Mouse (Mus musculus): ENCODE data around the gene Fga.

Gene Fga

GRCm38 (mm10) chr3:83025475-83026301 lies at the start of gene Fga:
Fga (plus strand) TSS chr3:83026076.
- DNase-seq, result no peak

GRCm38 (mm10) chr3:82980818-82981217 lies 45.1 kb upstream of the Fga start:
- peak; percentile 86 for DNase-seq

DNA sequence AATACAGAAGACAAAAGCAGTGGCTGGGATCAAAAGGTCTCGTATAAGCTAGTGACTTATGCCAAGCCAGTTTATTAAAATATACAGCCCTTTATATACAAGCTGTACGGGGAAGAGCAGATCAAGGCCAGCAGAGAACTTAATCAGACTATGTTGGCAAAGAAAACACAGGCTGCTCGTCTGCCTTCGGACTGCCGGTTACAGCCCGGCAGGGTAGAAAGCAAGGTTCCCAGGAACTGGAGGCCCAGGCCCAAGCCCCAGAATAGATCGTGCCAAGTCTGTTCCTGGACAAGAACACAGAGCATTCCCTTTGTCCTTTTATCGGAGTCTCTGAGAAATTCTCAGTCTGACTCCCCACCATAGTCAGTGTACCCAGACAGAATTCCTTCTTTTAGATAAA lies 44.0 kb upstream of the Fga start:
- no peak for DNase-seq

- no peak for DNase-seq
Measured at GRCm38 (mm10) chr3:82984840-82985239, 41.0 kb upstream of the Fga start.

- no peak for DNase-seq
Measured at GRCm38 (mm10) chr3:82991963-82992362, 33.9 kb upstream of the Fga start.

DNA sequence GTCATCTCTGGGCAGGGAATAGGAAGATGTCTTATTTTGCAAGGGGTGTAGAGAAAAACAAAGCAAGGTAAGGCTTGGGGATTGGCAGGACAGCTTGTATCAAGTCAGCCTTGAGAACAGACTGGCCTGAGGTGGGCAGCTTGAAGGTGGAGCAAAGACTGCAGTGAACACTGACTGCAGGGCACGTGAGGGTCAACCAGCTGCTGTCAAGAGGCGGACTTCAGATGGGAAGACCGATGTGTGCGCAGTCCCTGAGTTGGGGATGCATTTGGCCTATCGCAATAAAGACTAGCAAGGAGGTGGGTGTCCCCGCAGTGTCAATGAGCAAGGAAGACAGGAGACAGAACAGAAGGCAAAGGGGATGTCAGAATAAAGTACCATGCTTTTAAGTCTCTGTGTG lies 32.9 kb upstream of the Fga start:
- no peak for DNase-seq

GRCm38 (mm10) chr3:82995368-82995767 lies 30.5 kb upstream of the Fga start:
- peak; percentile 82 for DNase-seq

DNA sequence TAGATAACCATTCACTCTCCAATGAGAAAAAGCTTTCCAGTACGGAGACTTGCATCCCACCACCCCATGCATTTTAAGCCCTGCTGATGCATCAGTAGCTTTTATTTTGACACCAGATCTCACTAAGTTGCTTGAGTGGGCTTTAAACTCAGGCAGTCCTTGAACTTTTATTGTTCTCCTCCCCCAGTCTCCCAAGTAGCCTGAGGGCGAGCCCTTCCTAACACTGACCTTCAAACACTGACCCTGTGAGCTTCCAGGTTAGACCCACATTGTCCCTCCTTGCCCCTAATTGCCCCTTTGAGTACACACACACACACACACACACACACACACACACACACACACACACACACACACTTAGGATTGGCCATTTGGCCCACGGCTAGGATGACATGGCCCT lies 29.2 kb upstream of the Fga start:
- no peak for DNase-seq

DNA sequence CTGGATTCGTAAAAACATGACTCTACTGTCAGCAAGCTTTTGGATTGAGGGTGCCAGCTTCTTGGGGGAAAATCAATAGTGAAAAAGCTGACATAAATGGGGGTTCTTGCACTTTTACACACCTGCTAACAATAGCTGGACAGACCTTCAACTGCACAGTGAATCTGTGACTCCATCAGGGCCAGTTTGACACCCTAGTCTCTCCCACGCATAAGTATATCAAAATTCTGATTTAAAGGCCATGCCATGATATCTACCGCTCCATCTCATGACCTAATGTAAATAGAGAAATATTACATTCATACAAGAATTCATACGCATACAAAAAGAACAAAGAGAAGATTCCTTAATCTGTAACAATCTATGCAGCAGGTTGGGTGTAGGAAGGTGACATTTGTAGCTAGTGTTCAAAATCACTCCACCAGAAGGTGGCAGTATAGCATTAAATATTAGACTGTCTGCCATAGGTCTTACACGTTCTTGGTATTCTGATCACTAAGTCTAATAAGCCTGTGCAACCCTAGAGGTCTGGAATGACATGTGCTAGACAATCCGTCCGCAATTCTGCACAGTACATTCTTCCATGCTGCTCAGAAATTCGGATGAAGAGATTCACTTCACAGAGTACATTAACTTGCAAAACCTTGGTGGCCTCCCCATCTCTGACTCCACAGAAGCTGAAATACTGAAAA lies 27.0 kb upstream of the Fga start:
- DNase-seq, result peak; percentile 71

GRCm38 (mm10) chr3:82999995-83000394 lies 25.9 kb upstream of the Fga start:
- no peak for DNase-seq

DNA sequence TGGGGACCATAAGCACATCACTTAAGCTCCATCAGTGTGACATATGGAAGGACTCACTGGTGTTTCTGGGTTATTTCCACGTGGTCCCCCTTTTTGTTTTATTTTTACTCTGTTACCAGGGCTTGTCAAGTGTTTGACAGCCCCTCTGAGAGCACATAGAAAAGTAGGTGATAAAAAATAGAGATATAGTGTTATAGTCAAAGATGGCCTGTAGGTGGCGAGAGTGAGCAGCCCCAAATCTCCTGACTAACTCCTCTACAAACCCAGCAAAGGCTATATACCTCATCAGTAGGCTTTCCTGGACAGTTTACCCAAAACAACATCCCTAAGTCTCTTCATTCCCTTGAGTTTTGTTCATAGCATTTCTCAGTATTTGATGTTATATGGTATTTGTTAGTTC lies 23.7 kb upstream of the Fga start:
- DNase-seq, result peak; percentile 48

DNA sequence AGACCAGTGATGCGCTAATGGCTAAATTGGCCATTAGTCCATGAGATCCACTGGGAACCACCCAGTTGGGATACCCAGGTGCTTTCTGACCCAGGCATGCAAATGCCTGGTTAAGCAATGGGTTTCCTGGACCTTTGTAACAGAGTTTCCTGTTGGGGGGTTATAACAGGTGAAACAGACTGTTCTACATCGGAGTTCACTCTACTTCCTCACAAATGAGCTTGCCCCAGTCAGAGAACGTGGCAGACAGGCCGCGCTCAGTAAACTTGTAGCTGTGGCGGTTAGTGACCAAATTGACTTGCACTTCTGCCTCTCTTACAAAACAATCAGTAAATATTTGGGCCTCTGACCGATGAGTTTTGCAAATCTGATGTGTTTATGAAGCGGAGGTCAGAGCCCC lies 22.8 kb upstream of the Fga start:
- DNase-seq, result no peak

DNA sequence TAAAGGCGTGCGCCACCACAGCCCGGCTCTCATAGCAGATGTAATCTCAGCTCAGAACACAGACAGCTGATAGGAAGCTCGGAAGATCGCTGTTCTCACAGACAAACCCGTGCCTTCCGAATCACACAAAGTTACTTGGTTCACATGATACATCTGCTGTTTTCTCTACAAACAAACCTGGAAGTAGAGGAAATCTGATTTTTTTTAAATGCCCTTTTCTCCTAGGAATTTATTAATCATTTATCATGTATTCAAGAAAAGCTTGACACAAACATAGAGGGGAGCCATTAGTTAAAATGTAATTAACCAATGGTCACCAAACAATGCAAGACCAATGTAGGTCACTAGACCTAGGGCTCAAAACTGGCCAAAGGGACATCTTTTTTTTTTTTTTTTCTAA lies 21.1 kb upstream of the Fga start:
- DNase-seq, result no peak

DNA sequence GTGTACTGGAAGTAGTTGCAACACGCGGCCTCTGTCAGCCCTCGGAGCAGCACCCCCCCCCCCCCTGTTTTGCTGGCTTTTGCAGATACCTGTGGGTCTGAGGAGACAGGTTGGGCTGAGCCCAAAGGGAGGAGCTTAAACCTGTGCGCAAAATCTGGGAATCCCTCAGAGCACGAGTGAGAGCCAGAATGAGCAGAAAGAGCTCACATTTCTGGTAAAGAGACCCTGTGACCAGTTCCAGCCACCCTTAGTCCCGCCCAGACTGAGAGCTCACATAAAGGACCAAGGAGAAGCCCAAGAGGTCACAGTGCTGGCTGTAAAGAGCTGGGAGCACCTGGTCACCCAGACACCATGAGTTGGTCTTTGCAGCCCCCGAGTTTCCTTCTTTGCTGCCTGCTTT lies 18.3 kb upstream of the Fga start, which contains the start of gene Fgg:
TSS of gene Fgg (plus strand) at position 168 of the 400 bp plus-strand sequence.
- DNase-seq, result no peak

DNA sequence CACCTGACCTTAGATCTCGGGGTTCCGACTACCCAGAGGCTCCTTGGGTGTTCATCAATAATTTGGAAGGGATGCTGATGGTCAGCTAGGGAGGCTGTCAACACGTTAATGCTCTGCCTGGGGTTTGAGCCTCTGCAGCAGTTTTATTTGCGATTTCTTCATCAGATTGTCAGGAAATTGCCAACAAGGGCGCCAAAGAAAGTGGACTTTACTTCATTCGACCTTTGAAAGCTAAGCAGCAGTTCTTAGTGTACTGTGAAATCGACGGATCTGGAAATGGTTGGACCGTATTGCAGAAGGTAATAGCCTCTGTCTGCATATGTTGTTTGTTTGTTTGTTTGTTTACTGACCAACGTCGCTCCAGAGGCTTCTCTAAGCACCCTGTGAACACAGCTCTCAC lies 15.6 kb upstream of the Fga start:
- no peak for DNase-seq

DNA sequence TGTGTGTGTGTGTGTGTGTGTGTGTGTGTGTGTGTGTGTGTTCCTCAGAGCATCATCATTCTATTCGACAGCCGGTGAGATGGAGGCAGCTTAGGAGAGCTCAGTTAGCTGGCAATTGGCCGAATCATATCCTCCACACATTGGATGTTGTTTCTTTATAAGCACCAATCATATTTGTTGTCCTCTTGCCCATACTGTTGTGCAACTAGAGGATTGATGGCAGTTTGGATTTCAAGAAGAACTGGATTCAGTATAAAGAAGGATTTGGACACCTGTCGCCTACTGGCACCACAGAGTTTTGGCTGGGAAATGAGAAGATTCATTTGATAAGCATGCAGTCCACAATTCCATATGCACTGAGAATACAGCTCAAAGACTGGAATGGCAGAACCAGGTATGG lies 14.7 kb upstream of the Fga start:
- no peak for DNase-seq

GRCm38 (mm10) chr3:83011565-83011964 lies 14.3 kb upstream of the Fga start:
- no peak for DNase-seq

GRCm38 (mm10) chr3:83012636-83013035 lies 13.2 kb upstream of the Fga start:
- DNase-seq, result no peak

DNA sequence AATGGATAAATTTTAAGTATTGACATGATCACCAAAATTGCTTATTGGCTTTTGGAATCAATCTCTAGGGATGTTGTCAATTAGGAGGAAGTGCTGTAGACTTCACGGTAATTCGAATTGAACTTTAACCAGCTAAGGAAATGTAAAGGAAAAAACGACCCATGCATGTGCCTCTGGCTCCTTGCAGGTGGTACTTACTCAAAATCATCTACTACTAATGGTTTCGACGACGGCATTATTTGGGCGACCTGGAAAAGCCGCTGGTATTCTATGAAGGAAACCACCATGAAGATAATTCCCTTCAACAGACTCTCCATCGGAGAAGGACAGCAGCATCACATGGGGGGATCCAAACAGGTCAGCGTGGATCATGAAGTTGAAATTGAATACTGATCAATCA lies 11.9 kb upstream of the Fga start:
- no peak for DNase-seq

DNA sequence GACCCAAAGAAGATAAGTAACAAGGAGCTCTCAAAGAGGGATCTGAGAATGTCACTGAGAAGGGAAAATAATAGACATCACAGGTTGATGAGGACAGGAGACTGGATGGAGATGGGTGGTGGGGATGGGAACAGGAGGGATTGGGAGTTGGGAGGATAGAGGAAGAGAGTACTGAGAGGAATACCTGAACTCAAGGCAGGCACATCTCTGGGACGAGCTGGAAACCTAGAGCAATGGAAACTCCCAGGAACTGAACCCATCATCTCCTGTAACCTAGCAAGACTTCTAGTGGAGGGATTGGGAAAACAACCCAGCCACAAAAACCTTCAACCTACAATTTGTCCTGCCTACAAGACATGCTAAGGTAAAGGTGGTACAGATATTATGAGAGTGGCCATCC lies 9.6 kb upstream of the Fga start:
- DNase-seq, result no peak

DNA sequence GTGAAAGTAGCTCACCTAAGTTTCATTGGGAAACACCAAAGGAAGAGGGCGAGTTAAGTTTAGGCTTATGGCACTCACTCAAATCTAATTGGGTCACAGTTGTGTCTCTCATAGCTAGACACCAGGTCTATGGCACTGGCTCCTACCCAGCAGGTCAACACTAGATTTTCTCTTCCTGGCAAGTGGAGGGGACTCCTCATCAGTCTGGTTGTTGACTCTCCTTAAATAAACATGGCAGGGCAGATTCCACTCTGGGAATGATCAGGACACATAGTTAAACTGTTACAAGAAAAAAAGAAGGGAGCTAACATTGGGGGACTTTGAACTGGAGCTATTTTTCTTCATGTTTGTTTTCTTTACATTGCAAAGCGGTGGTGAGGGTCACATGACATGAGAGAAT lies 5.5 kb upstream of the Fga start:
- DNase-seq, result no peak

- DNase-seq, result no peak
Measured at GRCm38 (mm10) chr3:83021176-83021575, 4.7 kb upstream of the Fga start.

GRCm38 (mm10) chr3:83025036-83025435 lies 840 bp upstream of the Fga start:
- DNase-seq, result no peak

DNA sequence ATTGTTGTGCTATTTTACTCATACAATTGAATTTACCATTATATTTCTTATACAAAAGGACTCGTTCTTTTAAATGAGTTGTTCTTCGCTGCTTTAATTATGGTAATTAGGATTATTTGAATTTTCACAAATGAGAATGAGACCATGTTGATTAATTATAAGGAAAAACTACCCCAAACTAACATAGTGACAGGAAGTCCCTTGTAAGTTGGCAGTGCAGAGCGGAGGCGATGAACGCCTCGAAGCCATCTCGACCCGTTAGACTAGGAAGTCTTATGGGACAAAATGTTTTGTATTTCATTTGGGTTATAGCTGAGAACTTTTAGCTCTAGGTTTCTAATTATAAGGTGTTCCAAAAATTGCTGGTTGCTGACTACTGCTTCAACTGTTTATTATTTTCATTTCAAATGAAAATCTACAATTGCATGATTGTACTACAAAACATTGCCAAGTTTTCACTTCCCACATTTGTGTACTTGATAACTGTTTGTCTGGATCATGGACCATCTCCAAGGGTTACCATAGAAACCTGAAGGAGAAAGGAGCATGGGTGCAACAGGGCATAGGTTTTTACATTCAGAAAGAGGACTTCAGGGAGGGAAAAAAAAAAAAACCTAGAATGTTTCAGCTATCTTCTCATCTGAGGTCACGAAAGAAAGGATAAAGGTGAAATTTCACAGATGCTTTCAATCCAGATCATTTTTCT lies 1.8 kb downstream of the Fga start:
- no peak for DNase-seq

Measured in lung, postnatal 10 days (tissue).